Mouse (Mus musculus) adrenal gland, postnatal 14 days (tissue): Measurements from ENCODE around the gene Whrn. TPM values are rescaled to one million over a fixed set of nuclear protein-coding genes. Genes with fewer than 3 reads are reported as not detected.

Source experiments
- DNase-seq: peaks from one replicate; pipeline ENCODE4 v3.0.0; 2021; ENCODE audit warnings: mixed read lengths
- total RNA-seq: library from RNA; stranded (reverse); gene quantifications from 2 replicates; pipeline ENCODE4 v1.2.3, GENCODE M21; 2021

The Whrn gene
- total RNA-seq, 1 experiment from 2014 or later: 26.5 TPM

DNA sequence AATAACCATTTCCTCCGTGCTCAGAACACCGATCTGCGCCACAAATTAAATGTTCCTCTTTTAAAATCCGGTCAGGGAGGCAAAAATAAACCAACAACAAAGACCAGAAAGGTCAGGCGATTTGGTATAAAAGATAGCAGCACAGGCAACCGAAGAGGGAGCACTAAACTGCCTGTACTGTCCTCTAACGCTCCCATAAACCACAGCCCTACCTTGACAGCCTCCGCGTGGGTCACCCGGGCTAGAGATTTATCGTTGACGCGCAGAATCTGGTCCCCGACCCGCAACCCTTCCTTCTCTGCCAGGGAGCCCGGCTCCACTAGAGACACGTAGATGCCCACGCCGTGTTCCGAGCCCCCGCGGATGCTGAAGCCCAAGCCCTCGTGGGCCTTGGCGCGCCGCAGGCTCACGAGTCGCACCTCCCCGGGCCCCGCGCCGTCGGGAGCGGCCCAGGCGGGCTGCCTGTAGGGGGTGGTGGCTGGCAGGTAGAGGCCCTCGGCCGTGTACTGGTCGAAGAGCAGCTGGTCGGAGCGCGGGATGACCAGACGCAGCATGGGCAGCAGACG, 1.3 kb downstream of the Whrn start:
- no peak for DNase-seq

DNA sequence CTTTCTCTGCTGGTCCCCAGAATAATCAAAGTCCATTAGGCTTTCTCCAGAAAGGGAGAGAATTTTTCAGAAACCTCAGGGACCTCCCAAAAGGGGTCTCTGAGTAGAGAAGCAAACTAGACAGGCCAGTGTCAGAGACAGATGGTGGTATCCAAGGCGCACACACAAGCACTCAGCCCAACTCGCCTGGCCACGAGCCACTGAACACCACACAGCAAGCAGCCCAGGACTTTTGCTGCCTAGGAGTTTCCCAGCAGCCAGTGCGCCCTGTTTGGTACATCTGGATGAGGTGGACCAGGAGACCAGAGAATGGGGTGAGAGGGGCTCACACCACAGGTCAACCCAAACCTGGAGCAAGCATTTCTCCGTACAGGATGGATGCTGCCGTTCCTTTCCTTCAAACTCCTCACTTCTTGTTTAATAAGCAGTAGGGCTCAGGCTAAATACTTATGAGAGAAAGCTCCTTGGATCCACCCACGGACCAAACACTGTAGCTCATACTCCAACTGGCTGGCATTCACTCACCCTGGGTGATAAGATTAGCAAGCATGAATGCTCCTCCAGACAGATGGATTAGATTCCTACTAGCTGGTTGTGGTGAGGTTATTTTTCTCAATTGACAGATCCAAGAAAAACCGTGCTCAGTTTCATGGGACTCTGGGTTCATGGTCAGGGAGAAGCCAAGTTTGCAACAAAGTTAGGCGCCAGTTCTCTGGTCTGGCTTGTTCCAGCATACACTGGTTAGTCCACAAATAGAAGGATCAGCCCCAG, 2.3 kb downstream of the Whrn start:
- no peak for DNase-seq

DNA sequence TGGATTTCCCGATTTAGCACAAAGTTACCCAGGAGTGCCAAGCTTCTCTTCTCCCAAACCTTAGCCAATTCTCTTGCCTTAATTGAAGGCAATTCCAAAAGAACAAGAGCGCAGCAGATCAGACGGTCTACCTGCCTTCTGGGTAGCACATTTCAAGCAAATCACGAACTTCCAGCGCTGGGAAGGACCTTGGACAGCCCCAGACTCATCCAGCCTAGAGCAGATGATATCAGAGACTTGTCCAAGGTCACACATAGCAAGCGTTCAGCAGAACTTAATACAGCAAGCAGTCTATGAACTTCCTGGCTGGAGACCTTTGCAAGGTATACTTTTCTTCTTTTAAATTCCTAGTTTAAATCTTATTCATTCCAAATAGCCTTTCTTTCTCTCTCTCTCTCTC, 4.3 kb downstream of the Whrn start:
- peak; percentile 51 for DNase-seq

DNA sequence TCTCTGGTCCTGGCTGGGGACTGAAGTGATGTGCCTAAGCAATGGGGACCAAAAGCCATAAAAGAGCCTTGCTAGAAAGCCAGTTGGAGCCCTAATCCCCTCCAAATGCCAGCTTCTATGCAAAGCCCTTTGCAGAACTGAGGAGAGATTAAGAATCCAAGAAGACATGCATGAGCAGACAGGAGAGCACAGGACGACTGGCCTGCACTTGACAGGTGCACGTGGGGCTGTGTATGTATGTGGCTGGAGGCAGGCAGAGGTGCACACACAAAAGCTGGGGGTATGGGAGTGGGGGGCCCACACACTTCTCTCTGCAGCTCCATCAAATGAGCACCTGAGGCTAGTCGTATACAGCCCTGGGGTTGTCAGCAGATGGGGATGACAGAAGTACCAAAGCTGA, 5.6 kb downstream of the Whrn start:
- no peak for DNase-seq

DNA sequence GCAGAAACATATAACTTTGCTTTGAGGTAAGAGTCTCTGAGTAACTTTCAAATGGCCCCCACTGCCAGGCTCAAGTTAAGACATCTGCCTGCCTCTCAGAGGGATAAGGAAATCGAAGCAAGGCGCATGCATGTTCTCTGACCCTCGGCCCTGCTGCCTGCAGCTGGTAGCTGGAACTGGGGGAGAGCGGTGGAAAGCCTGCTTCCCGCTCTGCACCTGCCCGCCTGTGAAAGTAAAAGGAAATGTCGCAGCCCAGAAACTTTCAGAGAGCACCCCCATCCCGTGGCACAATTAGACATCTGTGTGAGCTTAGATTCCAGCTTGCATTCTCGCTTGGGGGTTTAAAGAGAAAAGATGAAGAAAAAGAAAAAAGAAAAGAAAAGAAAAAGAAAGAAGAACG, 6.1 kb downstream of the Whrn start:
- DNase-seq: no peak

DNA sequence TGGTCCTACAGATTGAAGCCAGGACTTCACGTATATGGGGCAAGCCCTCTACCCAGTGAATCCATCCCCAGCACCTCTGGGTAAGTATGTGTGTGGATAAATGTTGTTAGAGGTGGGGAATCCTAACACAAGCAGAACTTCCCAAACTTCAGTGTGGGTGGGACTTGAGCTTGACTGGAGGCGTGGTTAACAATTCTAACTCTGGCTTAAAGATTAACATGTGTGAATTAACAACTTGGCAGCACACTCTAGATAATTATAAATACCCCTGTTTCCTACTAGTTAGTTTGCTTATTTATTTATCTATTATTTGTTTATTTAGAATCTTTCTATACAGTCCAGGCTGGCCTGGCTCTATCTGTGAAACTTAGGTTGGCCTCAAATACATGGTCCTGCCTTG, 7.9 kb downstream of the Whrn start:
- no peak for DNase-seq

DNA sequence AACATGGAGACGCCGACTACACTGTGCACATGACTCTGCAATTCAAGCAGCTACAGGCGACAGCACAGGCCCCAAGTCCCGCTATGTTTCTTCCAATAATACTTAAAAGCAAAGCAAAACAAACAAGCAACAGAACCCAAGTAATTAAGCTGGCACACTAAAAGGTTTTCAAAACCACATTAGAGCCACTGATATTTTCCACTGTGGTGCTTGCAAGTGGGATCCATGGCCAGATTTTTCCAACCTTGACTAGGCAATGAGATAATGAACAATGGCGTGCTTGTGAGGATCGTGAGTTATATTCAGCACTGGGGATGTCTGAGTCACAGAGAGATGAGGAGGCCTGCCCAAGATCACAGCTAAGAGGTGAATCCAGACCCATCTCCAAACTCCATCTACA, 8.5 kb downstream of the Whrn start:
- no peak for DNase-seq

DNA sequence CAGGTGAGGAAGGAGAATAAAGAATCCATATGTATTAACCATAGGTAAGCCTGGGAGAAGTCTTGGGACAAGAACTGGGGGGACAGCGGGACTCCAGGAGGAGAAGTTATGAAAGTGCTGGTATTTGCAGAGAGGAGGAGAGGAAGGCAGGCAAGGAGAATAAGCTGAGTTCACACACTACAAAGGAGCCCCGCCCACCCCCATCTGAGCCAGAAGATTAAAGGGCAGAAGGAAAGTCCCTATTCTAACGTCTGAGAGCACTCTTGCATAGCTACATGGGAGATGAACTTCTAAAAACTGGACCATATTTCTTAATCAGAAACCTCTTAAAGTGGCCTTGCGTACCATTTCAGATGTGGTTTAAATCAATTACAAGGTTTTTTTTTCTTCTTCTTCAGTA, 9.3 kb downstream of the Whrn start:
- DNase-seq: no peak

DNA sequence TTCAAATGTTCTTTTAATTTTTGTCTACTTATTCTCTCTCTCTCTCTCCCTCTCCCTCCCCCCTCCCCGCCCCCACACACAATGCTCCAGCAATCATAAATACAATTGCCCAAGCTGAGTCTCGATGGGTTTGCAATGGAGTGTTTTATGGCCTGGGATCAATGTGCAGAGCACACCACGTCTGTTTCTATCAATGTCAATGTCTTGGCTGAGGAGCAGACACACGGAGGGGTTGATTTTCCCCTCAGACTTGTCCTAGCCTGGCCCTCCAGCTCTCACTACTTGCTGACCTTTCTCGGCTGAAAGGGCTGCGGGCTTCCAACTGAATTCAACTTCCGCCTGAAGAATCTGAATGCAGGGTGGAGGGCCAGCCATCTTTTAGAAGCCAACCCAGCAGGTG, 12.1 kb downstream of the Whrn start:
- no peak for DNase-seq

DNA sequence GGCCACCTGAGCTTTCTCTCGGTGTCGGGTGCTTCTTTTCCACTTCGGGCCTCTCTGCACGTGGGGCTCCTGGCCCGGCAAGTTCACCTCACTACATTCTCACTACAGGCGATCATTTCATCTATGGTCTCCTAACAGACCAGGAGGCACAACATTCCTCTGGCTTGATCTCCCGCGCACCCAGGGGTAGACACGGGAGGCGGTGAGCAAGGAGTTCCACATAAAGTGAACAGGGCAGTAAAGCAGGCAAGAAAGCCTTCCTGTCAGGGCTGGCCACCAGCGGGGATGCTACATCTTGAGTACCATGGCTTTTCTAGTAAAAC, 15.0 kb downstream of the Whrn start:
- DNase-seq: no peak

DNA sequence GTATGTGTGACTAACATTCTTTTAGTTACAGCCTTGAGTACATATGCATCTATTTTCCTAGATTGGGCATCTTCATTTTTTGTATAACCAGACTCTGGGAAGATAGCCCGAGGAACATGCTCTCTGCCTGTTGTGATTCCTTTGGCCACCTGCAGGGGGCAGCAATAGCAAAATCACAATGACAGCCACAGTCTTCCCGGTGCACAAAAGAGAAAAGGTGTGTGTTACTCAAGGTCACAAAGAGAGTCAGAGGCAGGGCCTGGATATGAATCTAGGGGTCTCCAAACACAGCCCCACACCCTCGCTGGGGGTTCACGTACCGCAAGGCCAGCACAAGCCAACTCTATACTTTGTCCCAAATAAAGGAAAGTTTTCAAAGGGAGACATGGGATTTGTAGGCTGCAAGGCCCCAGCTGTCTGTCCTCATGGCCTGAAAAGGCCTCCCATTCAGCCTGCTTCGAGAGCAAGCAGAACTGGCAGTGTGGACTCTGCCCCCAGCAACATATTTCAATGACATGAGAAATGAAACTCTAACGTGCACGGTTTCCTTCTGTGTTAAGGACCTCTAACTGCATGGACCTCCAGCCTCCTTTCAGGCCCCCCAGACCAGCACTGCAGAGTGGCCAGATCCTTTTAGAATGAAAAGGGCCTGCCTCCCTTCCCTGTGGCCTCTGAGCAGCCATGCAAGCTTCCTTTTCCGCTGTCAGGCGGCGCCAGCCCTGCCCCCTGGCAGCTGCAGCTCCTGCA, 15.5 kb downstream of the Whrn start:
- DNase-seq: peak; percentile 60

DNA sequence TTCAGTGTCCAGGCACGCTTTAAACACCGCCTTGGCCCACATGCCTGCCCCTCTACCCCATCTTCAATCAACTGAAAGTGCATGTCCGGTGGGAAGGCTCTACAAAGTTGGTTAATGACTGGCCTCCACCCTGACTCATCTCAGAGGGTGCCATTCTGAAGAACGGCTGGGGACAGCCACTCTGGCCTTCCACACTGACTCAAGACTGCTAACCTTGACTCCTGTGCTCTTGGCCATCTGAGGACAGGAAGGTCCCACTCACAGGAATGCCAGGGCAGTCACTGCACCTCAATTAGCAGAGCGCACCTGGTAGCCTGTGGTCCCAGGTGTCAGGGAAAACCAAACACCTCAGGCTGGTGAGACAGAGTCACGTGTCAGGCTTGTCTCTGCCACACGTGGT, 17.8 kb downstream of the Whrn start:
- peak; percentile 42 for DNase-seq

DNA sequence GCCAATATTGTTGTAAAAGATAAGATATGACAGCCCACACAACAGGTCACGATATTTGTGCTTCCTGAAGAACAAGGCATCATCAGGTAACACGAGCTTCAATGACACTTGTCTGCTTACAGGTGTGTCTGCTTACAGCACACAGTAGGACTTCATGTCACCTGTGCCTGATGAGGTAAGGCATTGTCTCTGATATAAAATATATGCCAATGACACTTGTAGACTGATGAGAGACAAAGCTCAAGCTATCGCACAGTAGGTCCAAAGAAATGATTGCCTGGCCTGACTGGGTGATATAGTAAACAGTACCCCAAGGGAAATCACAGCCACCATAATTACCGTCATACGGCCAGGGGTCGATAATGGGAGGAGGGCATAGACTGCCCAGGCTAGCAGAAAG, 18.9 kb downstream of the Whrn start:
- DNase-seq: no peak

DNA sequence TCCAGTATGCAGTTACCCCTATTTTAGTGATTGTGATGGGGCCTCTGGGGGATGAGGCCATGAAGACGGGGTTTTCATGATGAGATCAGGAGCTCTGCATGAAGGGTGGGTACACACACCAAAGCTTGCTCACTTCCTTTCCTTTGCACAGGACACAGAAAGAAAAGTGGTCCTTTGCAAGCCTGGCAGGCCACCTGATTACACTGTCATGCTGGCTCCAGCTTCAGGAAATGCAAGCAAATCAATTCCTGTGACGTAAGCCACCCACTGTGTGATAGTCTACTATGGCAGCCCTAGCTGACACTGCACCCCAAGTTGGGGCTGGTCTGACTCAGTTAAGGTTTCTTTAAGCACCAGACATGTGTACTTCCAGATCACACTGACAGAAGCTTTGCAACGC, 20.6 kb downstream of the Whrn start:
- DNase-seq: no peak

DNA sequence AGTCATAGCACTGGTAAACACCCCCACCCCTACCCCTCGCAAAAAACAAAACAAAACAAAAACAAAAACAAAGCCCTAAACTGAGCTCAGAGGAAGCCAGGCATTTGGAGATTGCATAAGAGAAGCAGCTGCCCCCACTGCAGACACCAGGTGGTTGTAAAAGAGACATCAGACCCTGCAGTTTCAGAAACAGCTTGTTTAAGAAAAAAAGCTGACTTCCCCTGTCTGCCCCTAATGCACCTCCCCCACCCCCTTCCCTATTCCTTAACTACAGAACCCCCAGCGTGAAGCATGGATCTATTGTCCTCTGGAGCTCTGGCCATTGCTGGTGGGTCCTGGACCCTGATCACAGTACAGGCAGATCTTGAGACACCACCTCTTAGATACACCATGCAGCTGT, 21.4 kb downstream of the Whrn start:
- no peak for DNase-seq

DNA sequence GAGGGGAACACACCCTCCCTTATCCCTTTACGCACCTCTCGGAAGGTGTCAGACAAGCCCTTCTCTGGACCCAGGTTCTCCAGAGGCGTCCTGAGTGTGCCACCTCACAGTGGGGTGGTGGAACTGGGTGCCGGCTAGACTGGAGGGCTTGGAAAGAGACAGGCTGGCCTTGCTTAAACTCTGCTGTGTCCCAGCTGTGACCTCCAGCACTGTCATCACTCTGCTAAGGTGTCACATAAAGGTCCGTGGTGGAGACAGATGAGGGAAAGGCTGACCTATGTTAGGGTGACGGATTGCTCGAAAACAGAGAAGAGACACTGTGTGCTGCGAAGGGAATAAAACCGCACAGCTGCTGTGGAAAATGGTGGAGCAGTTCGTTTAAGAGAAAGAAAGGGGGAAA, 28.5 kb downstream of the Whrn start:
- peak; percentile 62 for DNase-seq

DNA sequence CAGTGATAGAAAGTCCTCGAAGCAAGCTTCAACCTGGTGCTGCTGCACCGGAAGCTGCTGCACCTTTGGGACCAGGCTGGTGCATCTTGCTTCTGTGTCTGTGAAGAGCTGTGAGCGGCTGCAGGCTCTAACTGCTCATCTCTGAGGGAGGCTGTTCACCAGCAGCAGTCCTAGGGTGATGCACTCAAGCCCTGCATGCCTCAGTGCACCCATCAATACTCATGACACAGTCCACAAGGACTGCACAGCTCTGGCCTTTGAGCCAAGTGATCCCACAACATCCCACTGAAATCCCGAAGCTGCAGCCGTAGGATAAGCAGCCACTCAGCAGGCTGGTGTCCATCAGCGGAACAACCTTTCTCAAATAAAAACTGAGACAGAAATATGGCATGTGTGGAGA, 29.6 kb downstream of the Whrn start:
- DNase-seq: no peak

DNA sequence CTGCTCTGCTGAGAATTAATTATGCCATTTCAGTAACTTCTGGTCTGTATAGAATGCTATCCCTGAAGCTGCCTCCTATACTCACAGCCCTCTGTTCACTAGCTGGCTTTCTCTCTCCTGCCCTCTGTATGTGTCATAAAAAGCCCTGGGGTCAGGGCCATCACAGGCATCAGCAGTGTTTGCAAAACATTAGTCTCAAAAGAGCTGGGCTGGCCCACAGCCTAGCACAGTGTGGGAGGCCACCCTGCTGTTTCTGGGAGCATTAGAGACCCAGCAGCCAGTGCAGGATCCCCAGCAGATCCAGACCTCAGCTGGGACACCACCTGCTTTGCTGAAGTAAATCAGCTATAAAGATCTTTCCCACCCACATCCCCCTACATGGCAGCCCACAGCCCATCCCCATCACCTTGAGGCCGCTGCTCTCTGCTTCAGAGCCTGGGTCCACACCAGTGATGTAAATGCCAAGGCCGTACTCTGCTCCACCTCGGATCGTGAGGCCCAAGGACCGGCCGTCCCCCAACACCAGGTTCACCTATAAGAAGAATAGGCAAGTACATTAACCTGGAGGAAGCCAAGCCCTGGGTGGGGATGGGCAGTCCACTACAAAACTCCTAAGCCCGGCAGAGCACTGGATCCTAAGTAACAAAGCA, 34.8 kb downstream of the Whrn start:
- DNase-seq: peak; percentile 81

DNA sequence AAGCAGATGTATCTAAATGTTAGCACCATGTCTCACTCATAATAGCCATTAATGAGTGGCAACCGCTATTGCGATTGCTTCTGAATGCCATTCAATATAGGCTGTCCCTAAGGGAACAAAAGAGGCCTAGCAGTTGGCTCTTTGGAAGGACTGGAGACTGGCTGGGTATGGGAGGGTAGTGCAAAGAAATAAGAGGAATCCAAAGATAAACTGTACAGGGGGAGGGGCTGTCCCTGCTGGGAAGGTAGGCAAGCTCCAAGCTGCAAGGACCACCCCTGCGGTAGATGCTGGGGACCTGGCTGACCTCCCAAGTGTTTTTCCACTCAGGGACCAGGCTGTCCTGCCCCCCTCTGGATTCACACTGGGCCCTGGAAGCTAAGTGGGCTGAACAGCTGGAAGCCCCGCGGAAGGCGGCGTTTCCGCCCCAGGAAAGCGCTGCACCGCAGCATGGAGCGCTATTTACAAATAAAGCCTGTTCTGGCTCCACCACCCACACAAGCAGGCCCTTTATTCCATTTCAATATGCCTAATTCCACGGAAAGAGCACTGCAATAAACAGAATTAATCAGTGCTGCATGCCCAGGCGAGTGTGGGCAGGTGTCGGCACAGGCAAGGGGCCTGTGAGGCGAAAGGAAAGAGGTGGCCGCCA, 36.5 kb downstream of the Whrn start:
- DNase-seq: no peak

DNA sequence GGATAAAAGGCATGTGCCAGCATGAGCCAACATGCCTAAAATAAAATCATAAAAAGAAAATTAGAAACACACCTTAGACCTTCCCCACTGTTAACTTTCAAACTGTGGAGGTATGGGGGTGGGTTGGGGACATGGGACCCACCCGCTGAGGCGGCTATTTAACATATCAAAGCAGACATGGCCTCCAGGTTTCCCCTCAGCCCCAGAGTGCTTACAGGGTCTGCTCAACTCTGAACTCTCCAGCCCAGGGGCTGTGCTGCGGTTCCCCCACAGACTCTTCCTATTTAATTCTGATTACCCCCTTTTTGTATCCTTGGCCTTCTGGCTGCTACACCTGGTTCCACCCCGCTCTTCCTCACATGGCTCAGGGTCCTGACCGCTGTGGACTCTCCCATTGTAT, 39.2 kb downstream of the Whrn start:
- no peak for DNase-seq

DNA sequence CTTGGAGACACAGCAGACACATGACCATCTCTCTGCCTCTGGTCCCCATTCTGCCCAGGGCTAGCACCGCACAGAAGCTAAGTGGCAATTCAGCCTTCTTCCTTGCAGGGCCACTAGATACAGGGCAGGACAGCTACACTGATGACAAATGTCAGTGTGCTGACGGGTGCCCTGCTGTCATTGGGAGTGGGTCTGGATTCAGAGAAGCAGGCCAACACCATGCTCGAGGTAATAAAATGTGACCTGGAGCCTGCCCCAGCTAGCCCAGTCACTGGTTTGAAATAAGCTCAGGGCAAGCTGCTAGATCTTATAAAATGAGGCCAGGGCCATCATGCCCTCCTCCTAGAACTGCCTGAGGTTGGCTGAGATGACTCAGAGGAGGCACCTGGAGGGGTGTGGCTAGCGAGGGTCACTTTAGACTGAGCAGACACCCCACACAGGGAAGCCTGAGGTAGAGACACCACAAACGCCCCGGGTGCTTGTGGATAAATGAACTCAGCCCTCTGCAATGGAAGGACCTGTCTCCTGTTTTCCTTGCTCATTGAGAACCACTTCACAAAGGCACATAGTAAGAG, 41.8 kb downstream of the Whrn start:
- DNase-seq: peak; percentile 30

DNA sequence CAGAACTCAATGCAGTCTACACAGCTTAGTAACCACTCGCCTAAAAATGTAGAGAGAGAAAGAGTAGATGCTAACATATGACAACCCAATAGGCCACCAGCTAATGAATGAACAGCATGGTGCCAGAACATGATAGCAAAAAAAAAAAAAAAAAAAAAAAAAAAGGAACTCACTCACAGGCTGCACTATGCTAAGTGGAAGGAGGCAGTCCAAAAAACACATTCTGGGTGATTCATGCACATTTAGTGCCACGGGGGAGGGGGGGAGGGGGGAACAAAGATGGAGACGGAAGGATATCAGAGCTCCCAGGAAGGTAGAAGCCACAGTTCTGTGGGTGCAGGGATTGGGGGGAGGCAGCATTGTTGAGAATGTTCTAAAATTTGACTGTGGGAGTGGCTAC, 43.2 kb downstream of the Whrn start:
- no peak for DNase-seq

DNA sequence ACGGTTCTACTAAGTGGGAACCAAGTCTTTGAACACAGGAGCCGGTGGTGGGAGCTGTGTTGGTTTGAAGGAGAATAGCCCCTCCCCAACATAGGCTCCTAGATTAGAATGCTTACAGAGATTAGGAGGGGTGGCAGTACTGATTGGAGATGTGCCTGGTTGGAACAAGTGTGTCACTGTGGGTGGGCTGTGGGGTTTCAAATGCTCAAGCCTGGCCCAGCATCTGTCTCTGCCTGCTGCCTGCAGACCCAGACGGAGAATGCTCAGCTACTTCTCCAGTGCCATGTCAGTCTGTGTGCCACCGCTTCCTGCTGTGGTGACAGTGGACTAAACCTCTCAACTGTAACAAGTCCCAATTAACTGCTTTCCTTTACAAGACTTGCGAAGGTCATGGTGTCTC, 45.2 kb downstream of the Whrn start:
- DNase-seq: no peak
